Mouse (Mus musculus) E14TG2a.4 (cell line): ENCODE results near the gene Sik3.
A peak's percentile ranks its signal among the peaks of the same experiment; 100 is the strongest.

Experiments used
- H3K27me3 ChIP-seq: 2 replicates; pipeline ENCODE4 v1.6.1; 2014; ENCODE audit warnings: low read length, control low read depth; ENCODE audit not compliant: insufficient read depth
- H3K36me3 ChIP-seq: 2 replicates; pipeline ENCODE4 v1.6.1; 2014; ENCODE audit warnings: low read length, control low read depth; ENCODE audit not compliant: insufficient read depth
- H3K4me1 ChIP-seq: replicated peaks from 2 replicates; pipeline ENCODE4 v1.6.1; 2014; ENCODE audit warnings: low read depth, low read length, control low read depth
- H3K4me3 ChIP-seq: replicated peaks from 2 replicates; pipeline ENCODE4 v1.5.1; 2014; ENCODE audit warnings: mild to moderate bottlenecking, low read length
- H3K9me3 ChIP-seq: 2 replicates; pipeline ENCODE4 v1.6.1; 2014; ENCODE audit warnings: low read length, control low read depth
- CTCF ChIP-seq: conservative IDR thresholded peaks from 2 replicates; pipeline ENCODE4 v1.5.1; 2014; ENCODE audit warnings: low read length
- NANOG ChIP-seq: IDR thresholded peaks from 2 replicates; pipeline ENCODE4 v1.6.1; 2014; ENCODE audit warnings: borderline replicate concordance, low read length, mixed read lengths
- POU5F1 ChIP-seq: IDR thresholded peaks from 2 replicates; pipeline ENCODE4 v1.6.1; 2014; ENCODE audit warnings: low read length, borderline replicate concordance

Sik3 gene

DNA sequence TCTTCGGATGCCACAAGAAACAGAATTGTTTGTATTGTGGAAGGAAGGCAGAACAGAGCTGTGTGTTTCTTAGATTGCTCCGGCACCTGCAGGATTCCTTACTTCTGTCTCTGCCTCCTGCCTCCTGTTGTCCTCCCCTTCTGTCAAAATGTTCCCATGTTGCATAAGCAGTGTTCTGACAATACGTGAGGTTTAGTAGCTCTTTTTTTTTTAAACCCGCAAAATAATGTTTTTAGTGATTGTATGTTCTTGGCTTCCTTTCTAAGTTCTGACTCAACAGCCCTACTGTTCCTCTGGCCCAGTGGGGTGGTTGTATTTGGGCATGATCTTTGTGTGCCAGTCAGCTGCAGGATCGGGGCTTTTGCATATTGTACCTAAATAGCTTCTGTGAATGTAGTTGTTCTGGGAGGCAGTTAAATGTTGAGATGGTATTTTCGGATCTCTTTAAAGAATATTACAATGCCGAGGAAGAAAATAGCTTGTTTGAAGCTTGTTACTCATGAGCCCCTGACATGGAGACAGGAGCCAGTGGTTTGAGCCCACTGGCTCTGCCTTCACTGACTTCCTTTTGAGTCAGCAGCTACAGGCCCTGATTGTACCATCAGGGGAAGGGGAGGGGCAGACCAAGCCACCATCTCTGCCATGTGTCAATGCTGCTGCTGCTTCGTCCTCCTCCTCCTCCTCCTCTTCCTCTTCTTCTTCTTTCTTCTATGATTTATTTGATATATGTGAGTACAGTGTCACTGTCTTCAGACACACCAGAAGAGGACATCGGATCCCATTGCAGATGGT lies 13.6 kb downstream of the Sik3 start:
- Histone ChIP-seq H3K9me3 (no peaks in the 10 kb centered on the region), H3K4me1 (peaks cover 86% of the 10 kb centered on the region), H3K27me3 (no peaks in the 10 kb centered on the region), H3K36me3 (no peaks in the 10 kb centered on the region), H3K4me3 (no peak overlapping the region)
- TF ChIP-seq NANOG (no peak), POU5F1 (no peak), CTCF (no peak)

DNA sequence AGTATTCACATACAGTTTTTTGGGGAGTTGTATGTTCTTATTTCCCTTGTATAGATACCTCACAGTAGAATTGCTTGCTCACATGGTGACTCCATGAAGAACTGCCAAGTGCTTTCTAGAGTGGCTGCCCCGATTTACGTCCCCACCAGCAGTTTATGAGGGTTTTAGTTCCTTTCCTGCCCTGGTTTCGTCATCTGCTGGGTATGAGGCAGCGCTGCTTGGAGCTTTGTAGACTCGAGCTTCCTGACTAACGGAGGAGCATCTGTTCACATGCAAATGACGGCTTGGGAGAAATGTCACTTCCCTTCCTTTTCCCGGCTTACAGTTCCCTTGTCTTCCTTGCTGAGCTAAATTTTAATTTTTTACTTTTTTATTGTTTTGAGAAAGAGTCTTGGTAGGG lies 15.4 kb downstream of the Sik3 start:
- Histone ChIP-seq H3K36me3 (no peaks in the 10 kb centered on the region), H3K4me1 (peaks cover 86% of the 10 kb centered on the region), H3K27me3 (no peaks in the 10 kb centered on the region), H3K9me3 (no peaks in the 10 kb centered on the region), H3K4me3 (no peak overlapping the region)
- no peak for TF ChIP-seq POU5F1
- no peak for TF ChIP-seq CTCF
- TF ChIP-seq NANOG, result no peak

DNA sequence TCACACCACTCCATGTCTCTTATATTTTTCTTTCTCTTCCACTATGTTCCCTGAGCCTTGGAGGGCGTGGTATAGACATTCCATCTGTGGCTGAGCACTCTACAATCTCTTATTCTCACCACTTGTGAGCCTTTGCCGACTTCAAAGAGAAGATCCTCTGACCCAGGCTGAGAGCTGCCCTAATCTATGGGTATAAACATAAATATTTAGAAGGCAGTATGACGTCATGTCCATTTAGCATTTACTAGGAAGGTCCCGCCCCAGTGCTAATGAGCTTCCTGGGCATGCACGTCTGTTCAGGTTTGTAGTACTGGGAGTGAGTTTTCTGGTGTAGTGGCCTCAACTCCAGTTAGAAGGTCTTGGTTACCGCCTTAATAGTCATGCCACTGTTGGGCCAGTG lies 16.9 kb downstream of the Sik3 start:
- no peaks in the 10 kb centered on the region for H3K9me3 ChIP-seq
- peaks cover 85% of the 10 kb centered on the region for H3K4me1 ChIP-seq
- no peaks in the 10 kb centered on the region for H3K27me3 ChIP-seq
- no peaks in the 10 kb centered on the region for H3K36me3 ChIP-seq
- H3K4me3 ChIP-seq, result 0 out of 2 replicates have a peak overlapping the region, but pooled peaks have one; percentile 4
- TF ChIP-seq NANOG, result no peak
- TF ChIP-seq POU5F1, result no peak
- TF ChIP-seq CTCF, result no peak

DNA sequence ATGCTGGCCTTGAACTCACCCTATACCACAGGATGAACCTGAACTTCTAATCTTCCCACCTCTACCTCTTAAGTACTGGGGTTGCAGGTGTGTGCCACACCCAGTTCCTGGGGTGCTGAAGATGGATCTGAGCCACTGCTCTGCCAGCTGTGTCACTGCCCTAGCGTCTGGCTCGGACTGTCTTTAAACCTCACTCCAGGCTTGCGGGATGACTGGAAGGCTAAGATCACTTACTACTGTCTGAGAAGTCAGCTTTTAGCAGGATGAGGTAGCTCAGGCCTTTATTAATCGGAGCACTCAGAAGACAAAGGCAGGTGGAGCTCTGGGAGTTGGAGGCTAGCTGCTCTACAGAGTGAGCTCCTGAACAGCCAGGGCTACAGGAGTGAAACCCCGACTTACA lies 17.6 kb downstream of the Sik3 start:
- no peaks in the 10 kb centered on the region for H3K36me3 ChIP-seq
- H3K9me3 ChIP-seq, result no peaks in the 10 kb centered on the region
- TF ChIP-seq CTCF (no peak), POU5F1 (no peak), NANOG (peak; percentile 52; the same call in 1 of the 2 replicates)
- H3K4me3 ChIP-seq, result peak overlapping the region; percentile 46; the same call in 1 of the 2 replicates
- H3K27me3 ChIP-seq, result no peaks in the 10 kb centered on the region
- peaks cover 88% of the 10 kb centered on the region for H3K4me1 ChIP-seq

DNA sequence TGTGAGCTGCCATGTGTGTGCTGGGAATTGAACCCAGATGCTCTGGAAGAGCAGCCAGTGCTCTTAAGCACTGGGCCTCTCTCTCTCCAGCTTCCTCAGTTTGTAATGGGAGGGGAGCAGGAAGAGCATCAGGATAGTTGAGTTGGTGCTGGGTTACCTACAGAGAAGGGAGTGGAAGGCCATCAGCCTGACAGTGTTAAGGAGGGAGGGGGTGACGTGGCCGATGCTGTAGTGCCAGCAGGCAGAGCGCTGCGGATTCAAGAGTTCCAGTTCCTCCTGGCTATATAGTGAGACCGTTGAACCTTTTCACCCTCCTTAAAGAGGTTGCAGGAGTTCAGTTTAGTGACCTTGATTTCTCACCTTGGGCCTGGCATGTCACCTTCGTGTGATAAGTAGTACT lies 18.3 kb downstream of the Sik3 start:
- TF ChIP-seq NANOG (no peak), CTCF (no peak), POU5F1 (no peak)
- H3K27me3 ChIP-seq, result no peaks in the 10 kb centered on the region
- no peak overlapping the region for H3K4me3 ChIP-seq
- H3K36me3 ChIP-seq, result no peaks in the 10 kb centered on the region
- H3K4me1 ChIP-seq, result peaks cover 88% of the 10 kb centered on the region
- no peaks in the 10 kb centered on the region for H3K9me3 ChIP-seq

DNA sequence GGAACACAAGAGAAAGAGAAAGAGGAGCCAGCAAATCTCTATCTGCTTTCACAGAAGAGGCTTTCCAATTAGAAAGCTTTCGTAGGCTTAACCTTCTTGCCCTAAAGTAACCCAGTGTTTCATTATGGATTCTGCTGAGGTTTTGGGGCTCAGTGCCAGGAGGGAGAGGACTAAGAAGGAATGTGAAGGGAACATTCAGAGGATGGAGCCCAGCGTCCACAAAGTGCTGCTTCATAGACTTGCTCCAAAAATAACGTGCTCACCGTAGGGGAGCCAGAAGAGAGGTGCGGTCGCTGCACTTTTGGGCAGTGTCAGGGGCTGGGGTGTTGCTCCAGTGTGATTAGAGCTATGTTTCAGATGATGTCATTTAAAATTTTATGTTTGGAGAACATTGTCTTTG lies 19.6 kb downstream of the Sik3 start:
- no peak for TF ChIP-seq POU5F1
- no peak for TF ChIP-seq CTCF
- TF ChIP-seq NANOG, result no peak
- Histone ChIP-seq H3K4me3 (peak overlapping the region; percentile 32), H3K4me1 (peaks cover 84% of the 10 kb centered on the region), H3K27me3 (no peaks in the 10 kb centered on the region), H3K9me3 (no peaks in the 10 kb centered on the region), H3K36me3 (no peaks in the 10 kb centered on the region)

DNA sequence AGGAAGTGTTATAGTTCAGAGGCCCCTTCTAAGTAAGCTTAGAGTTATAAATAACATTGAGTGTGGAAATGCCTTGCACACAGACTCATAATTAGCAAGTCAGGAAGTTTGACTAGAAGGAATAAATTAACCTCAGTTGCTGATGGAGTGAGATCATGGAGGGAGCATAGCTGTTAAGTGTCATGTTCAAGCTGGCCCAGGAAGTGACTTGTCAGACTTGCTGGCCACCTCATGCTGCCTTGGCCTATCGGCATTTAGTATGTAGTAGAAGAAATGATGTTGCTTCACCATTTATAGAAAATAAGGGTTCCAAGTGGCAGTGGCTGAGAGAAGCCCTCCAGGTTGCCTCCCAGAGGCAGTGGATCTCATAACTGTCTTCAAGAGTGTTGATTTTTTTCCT lies 20.4 kb downstream of the Sik3 start:
- Histone ChIP-seq H3K4me3 (no peak overlapping the region), H3K36me3 (no peaks in the 10 kb centered on the region), H3K4me1 (peaks cover 79% of the 10 kb centered on the region), H3K27me3 (no peaks in the 10 kb centered on the region), H3K9me3 (no peaks in the 10 kb centered on the region)
- TF ChIP-seq POU5F1 (no peak), NANOG (no peak), CTCF (no peak)

DNA sequence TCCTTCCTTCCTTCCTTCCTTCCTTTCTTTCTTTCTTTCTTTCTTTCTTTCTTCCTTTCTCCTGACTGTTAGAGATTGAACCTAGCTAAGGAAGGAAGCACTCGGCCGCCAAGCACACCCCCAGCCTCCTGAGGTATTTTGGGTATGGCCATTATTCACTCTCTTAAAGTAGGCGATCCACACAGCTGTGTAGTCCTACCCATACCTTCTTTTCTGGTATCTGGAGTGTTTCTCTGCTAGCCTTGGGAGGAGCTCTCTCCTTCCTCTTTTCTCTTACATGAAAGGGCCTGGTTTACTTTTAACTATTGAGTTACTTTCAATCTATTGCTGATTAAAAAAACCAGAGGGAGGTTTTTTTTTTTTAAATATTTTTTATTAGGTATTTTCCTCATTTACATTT lies 21.2 kb downstream of the Sik3 start:
- Histone ChIP-seq H3K27me3 (no peaks in the 10 kb centered on the region), H3K4me3 (no peak overlapping the region), H3K4me1 (peaks cover 84% of the 10 kb centered on the region), H3K9me3 (no peaks in the 10 kb centered on the region), H3K36me3 (no peaks in the 10 kb centered on the region)
- no peak for TF ChIP-seq POU5F1
- TF ChIP-seq NANOG, result no peak
- TF ChIP-seq CTCF, result no peak

DNA sequence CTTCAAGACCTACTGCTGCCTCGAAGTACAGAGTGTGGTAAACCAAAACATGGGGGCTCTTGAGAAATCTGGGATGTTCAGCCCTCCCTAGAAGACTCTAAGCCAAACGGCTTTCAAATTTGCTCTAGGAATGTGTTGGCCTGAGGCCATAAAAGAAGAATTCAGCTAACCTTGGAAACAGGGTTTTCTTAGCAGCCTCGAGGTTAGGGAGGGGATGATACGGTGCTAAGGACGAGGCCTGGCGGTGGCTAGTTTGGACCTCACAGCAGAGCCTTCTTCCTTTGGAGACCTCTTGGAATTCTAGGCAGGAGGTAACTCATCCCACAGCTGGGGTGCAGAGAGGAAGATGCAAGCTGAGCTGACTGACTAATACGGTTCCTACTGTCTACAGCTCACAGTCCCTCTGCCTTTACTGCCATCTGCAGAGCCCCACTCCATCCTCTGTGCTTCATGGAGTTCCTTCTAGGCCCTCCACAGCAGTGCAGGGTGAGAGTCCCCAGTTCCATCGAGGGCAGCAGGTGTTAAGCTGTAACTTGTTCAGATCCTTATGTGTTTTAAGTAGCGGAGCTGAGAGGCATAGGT lies 22.8 kb downstream of the Sik3 start:
- Histone ChIP-seq H3K9me3 (no peaks in the 10 kb centered on the region), H3K27me3 (no peaks in the 10 kb centered on the region), H3K36me3 (no peaks in the 10 kb centered on the region), H3K4me3 (peak overlapping the region; percentile 1; the same call in 1 of the 2 replicates), H3K4me1 (peaks cover 76% of the 10 kb centered on the region)
- no peak for TF ChIP-seq NANOG
- TF ChIP-seq CTCF, result no peak
